Mouse (Mus musculus) stomach, adult 2 months (tissue): Measurements from ENCODE around the gene Atf2. TPM values are rescaled to one million over a fixed set of nuclear protein-coding genes. Genes with fewer than 3 reads are reported as not detected.

Experiments used
- polyA plus RNA-seq: library from polyadenylated mRNA; depleted of rRNA; stranded (reverse); fragments of >200 nt; gene quantifications from 2 replicates; pipeline ENCODE4 v1.2.3, GENCODE M21; 2012; rRNA removed

Gene Atf2
- 0.88 and 1.9 TPM in 2 replicates for polyA plus RNA-seq

DNA sequence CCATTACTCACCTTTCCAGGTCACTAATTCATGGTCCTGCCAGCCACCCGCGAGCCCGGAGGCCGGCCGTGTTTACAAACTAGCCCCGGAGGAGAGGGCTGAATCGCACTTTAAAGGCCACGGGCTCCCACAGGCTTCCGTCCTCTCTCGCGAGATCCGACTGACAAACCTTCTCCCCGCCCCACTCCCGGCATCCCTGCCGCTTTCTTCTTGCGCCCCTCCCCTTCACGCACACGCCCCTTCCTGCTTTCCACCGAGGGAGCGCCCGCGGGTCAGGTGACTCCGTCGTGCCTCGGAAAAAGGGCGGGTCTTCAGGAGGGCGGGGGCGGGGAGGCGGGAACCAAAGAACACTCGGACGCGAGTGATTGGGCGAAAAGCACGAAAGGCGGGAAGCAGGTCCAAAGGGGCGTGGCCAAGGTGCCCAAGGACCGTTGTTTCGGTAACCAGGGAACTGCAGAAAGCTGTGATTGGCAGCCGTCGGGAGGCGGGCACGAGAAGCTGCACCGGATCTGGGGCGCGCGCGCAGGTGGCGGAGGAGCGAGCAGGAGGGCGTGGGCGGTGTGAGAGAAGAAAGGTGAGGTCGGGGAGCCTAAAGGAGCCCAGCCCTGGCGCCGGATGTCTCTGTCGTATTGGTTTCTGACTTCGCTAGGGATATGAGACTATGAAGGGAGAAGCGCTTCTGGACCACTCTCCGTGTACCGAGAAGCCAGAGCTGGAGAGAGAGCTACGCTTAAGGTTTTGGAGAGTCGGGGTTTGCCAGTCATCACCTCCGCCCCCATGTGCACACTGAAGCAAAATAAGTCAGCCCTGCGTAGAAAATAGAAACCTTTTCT is at the start of gene Atf2:
Atf2 (minus strand) TSS at position 176 of the 833 bp plus-strand sequence.

DNA sequence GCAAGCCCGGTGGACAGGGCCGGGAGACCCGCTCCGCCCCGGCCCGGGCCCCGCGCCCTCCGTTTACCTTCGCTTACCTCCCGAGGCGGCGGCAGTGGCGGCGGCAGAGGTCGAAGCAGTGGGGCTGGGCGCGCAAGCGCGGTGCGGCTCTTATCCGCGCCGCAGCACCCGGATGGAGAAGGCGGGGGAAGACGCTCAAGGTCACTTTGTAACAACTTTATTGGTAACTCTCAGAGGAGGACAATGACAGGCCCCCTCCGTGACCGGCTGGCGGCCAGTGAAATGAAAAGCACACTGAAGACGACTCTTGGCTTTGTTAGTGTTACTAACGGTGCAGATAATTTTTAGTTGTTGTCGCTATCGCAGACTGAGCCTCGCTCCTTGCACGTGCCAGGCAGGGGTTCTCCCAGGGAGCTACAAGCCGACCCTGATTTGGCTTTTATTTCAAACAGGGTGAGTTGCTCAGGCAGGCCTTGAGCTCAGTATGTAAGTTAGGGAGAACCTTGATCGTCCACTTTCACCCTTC is 18.8 kb upstream of the Atf2 start, which contains the start of gene Atp5g3:
Atp5g3 (minus strand) TSS at position 152 of the 526 bp plus-strand sequence.

DNA sequence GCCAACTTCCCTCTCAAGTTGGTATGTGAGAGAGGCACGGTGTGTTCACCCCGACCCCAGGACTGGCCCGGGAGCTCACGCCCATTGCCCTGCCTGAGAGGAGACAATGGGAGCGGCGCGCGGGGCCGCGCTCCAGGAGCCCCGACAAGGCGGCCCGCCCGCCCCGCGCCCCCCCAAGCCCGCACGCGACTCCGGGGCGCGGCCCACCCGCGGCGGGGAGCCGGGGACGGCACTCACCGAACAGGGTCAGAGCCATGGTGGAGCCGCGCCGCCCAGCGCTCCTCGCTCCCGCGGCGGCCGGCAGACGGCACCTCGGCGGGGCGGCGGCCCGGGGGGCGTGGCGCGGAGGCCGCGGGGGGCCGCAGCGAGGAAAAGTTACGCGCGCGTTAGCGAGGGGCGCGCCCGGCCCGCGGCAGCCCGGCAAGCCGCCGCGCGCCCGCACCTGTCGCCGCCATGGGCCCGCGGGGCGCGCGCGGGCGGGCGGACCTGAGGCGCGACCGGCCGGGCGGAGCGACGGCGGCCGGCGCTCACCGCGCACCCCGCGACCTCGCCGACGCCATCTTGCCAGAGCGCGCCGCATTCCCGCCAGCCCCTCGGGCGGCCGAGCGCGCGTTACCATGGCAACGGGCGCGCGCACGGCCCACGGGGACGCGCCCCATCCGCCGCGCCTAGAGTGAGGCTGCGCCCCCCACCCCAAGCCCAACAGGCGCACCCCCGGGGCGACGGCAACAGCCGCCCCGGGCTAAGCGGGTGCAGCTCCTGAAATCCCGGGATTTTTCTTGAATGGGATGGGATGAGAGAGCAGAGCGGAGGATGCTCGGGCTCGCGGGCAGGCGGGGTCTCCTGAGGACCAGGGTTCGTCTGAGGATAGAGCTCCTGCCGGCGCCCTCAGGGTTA is 117.4 kb downstream of the Atf2 start, which contains the start of gene Chn1:
Chn1 (minus strand) TSS at position 561 of the 897 bp plus-strand sequence.

Other genes with a start within 250 kb of the Atf2 start
- 2.2 and 3.0 TPM in 2 replicates for gene Chn1, start 117.3 kb downstream of the Atf2 start, polyA plus RNA-seq
- 295 and 450 TPM in 2 replicates for gene Atp5g3, start 18.7 kb upstream of the Atf2 start, polyA plus RNA-seq